Mouse (Mus musculus): Measurements from ENCODE around the gene Gm49486.
A peak's percentile ranks its signal among the peaks of the same experiment; 100 is the strongest.

Gm49486 gene

GRCm38 (mm10) chr15:79235268-79235667, 6.1 kb downstream of the Gm49486 start:
- no peak for DNase-seq

GRCm38 (mm10) chr15:79238036-79238435, 8.8 kb downstream of the Gm49486 start:
- DNase-seq = no peak

GRCm38 (mm10) chr15:79242574-79243233, 13.5 kb downstream of the Gm49486 start:
- no peak for DNase-seq

GRCm38 (mm10) chr15:79243234-79244042, 14.2 kb downstream of the Gm49486 start:
- DNase-seq = peak; percentile 98

GRCm38 (mm10) chr15:79244071-79244893, 15.1 kb downstream of the Gm49486 start:
- DNase-seq = peak; percentile 52

- DNase-seq = no peak
These were observed 16.1 kb downstream of the Gm49486 start for GRCm38 (mm10) chr15:79245321-79245720.

- no peak for DNase-seq
These were observed 21.0 kb downstream of the Gm49486 start for GRCm38 (mm10) chr15:79250236-79250635.

GRCm38 (mm10) chr15:79251168-79251567, 22.0 kb downstream of the Gm49486 start:
- DNase-seq = no peak

- DNase-seq = no peak
These were observed 22.7 kb downstream of the Gm49486 start for GRCm38 (mm10) chr15:79251781-79252491.

GRCm38 (mm10) chr15:79252580-79252979, 23.4 kb downstream of the Gm49486 start:
- DNase-seq = no peak

- no peak for DNase-seq
These were observed 25.5 kb downstream of the Gm49486 start, which contains the start of gene Slc16a8 for GRCm38 (mm10) chr15:79254661-79255060. Gene Slc16a8, minus strand, starts transcription at chr15:79254761.

- DNase-seq = peak; percentile 21
These were observed 29.3 kb downstream of the Gm49486 start for GRCm38 (mm10) chr15:79258521-79258920.

GRCm38 (mm10) chr15:79261095-79261725, 32.0 kb downstream of the Gm49486 start:
- peak; percentile 33 for DNase-seq

GRCm38 (mm10) chr15:79261757-79262156, 32.6 kb downstream of the Gm49486 start:
- DNase-seq = no peak

GRCm38 (mm10) chr15:79262375-79262774, 33.2 kb downstream of the Gm49486 start:
- DNase-seq = peak; percentile 34

- DNase-seq = no peak
These were observed 33.7 kb downstream of the Gm49486 start for GRCm38 (mm10) chr15:79262786-79263309.

GRCm38 (mm10) chr15:79263726-79264125, 34.5 kb downstream of the Gm49486 start:
- DNase-seq = no peak

GRCm38 (mm10) chr15:79265384-79265783, 36.2 kb downstream of the Gm49486 start:
- DNase-seq = no peak

GRCm38 (mm10) chr15:79268521-79268920, 39.3 kb downstream of the Gm49486 start:
- DNase-seq = no peak

- peak; percentile 90 for DNase-seq
These were observed 41.3 kb downstream of the Gm49486 start for GRCm38 (mm10) chr15:79270317-79271123.
